Mouse (Mus musculus) cerebellum, adult 8-10 months (tissue): ENCODE data around the gene Ina.
"Not testable (repeated sequence)": the region's sequence is repeated elsewhere in the genome, so short reads cannot be mapped to it uniquely, and the experiment has no call there.

Experiments used
- DNase-seq: peaks from one replicate; pipeline ENCODE4 v3.0.0; 2022

Gene Ina

GRCm38 (mm10) chr19:47014447-47015381 is at the start of gene Ina, which contains the start of gene Nt5c2:
Gene Ina (plus strand): TSS chr19:47014698.
Gene Nt5c2 (minus strand): TSS chr19:47015153.
- DNase-seq, result peak; percentile 83

GRCm38 (mm10) chr19:46965496-46965895 is 49.0 kb upstream of the Ina start:
- no peak for DNase-seq

DNA sequence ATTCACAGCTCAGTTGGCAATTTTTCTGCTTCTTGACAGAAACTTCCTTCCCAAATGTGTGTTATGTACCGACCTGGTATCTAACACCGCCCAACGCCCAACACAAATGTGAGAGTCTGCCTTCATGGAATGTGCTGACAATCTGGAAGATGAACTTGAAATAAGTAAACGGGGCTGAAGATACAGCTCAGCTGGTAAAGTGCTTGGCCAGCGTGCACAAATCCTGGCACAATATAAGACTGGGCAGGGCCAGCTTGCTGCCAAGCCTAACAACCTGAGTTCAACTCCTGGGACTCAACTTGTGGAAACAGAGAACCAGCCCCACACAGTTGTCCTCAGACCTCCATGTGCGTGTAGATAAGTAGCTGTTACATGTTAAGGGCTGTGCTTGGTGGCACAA is 48.2 kb upstream of the Ina start:
- DNase-seq, result no peak

DNA sequence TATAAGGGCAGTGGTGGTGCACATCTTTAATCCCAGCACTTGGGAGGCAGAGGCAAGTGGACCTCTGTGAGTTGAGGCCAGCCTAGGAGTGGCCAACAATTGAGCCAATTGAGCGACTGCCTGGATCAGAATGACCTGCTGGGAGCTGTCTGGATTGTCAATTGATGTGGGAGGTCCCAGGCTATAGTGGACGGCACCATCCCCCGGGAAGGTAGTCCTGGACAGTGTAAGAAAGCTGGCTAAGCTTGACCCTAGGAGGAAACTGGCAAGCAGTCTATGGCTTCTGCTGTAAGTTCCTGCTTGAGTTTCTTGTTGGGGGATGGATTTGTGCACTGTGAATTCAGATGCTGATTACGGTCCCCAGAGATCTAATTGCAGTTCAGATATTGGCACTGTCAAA is 46.6 kb upstream of the Ina start:
- DNase-seq, result no peak

GRCm38 (mm10) chr19:46968833-46969232 is 45.7 kb upstream of the Ina start:
- DNase-seq, result no peak

DNA sequence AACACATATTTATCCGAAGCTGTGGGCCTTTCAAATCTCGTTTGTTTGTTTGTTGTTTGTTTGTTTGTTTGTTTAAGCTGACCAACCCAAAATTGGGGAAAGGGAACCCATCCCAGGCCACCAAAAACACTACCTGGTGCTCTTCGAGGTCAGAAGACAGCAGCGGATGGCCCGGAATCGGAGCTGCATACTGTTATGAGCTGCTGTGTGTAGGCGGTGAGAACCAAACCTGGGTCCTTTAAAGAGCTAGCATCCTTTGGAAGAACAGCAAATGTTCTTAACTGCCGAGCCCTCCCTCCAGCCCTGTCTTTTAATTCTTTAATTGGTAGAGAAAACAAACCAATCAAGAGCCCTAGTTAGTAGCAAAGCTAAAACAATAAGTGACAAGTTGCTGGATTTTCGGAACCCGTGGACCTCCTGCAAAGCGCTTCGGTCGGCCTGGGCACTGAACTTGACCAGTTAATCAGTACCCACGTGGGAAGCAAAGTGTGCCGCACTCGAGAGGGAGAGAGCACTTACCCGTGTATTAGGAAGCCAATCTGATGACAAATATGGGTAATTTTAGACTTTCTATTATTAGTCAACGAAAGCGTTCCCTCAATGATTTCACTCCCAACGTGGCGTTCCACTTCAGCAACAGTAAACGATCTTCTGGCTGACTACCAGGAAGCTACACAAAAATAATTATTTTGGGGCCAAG is 45.1 kb upstream of the Ina start:
- DNase-seq, result no peak

GRCm38 (mm10) chr19:46970121-46970729 is 44.3 kb upstream of the Ina start:
- DNase-seq, result no peak

- DNase-seq, result no peak
Observed at GRCm38 (mm10) chr19:46971051-46971689, 43.3 kb upstream of the Ina start.

GRCm38 (mm10) chr19:46971712-46972111 is 42.8 kb upstream of the Ina start:
- no peak for DNase-seq

- DNase-seq, result no peak
Observed at GRCm38 (mm10) chr19:46972159-46972558, 42.3 kb upstream of the Ina start.

- DNase-seq, result no peak
Observed at GRCm38 (mm10) chr19:46975565-46975964, 38.9 kb upstream of the Ina start.

GRCm38 (mm10) chr19:46975997-46976396 is 38.5 kb upstream of the Ina start:
- DNase-seq, result no peak

GRCm38 (mm10) chr19:46976743-46977142 is 37.8 kb upstream of the Ina start:
- DNase-seq, result no peak

DNA sequence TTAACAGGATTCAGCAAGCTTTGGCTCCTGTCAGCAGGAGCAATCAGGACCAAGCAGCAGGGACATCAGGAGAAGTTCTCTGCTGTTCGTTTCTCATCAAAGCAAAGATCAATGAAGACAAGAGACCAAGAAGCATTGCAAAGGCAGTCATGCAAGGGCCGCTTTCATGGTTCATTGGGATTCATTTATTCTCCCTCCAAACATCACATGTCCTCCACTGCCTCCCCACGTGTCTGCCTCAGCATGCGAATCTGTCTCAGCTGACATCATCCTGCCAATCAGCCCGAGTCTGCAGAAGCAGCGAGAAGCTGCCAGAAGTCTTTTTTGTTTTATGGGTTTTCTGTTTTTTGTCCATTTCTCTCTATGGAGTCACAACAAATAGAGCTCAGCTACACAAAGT is 37.0 kb upstream of the Ina start:
- DNase-seq, result no peak

- not testable (repeated sequence) for DNase-seq
Observed at GRCm38 (mm10) chr19:46978069-46978468, 36.4 kb upstream of the Ina start.

DNA sequence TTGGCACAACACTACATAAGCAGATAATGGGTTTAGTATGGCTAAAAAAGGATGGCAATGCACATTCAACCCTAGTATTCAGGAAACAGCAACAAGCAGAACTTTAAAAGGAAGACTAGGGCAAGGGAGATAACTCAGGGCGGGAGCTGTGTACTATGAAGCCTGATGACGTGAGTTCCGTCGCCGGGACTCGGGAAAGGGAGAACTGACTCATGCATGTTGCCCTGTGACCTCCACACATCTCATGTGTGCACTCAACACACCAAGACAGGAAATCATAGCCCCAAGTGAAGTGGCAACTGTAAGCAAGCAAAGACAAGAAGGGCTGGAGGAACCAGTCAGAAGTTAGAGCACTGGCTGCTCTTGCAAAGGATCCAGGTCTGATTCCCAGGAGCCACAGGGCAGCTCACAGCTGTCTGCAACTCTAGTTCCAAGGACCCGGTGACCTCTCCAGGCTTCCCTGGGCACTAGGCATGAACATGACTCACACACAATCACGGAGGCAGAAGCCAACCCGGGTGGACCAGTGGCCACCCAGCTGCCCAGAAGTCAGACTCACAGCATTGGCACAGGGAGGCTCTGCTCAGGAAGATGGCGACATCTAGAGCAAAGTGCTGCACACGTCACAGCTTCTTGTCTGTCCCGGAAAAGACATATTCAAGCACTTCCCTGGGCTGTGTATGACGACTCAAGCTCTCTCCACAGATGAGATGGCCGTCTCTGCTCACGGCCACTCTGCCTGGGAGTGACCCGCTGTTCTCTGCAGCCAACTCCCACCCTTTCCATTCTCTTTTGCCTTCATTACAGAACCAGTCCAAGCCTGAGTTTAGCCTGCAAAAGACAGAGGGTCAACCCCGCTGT is 35.3 kb upstream of the Ina start:
- DNase-seq, result no peak

DNA sequence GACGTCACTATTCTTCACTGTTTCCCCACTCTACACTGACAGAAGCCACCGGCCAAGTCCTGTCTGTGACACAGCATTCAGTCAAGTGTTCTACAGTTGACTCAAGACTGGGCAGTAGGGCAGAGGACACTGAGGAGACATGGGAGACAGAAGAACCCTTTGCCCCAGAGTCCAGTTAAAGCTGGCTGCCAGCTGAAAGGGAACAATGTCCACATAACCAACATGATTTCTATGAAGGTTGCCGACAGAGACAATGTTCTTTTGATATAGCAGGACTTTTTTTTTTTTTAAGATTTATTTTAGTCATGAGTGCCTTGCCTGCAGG is 34.8 kb upstream of the Ina start:
- no peak for DNase-seq

DNA sequence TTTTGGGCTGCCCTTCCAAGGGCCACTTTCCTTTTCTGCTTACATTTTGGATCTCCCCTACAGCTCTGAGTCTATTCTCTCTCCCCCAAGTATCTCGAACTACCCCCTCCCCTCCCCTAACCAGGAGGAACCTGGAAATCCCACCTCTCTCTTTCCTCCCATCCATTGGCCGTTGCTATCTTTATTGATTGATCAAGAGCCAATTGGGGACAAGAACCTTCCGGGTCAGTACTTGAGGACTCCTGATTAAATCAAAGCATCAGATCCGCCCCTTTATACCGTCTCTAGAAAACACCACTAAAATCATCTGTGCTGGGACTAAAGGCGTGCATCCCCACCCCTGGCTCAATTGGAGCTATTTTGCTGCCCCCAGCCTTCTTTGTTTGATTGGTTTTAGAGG is 33.0 kb upstream of the Ina start:
- no peak for DNase-seq

DNA sequence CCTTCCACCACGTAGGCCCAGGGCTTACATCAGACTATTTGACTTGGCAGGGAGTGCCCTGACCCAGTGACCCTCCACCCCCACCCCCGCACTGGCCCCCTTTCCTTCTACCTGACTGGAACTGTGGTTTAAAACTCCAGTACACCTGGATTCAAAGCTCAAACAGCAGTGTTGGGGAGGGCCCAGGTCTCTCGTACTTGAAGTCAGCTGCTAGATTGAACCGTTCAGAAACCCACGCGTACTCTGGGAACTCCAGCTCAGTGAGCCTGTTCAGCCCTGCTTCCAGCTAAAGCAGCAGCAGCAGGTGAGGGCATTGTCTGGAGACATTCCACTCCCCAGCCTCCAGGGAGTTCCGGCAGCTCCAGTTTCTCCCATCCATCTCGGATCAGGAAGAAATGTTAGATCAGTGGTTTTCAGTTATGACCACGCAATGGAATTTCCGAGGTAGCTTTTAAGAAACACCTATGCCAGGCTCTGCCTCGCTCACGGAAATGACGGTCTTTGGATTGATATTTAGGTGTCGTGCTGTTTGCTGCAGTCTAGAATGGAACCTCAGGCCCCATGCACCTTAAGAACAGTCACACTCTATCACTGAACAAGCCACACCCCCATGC is 31.0 kb upstream of the Ina start:
- DNase-seq, result no peak

DNA sequence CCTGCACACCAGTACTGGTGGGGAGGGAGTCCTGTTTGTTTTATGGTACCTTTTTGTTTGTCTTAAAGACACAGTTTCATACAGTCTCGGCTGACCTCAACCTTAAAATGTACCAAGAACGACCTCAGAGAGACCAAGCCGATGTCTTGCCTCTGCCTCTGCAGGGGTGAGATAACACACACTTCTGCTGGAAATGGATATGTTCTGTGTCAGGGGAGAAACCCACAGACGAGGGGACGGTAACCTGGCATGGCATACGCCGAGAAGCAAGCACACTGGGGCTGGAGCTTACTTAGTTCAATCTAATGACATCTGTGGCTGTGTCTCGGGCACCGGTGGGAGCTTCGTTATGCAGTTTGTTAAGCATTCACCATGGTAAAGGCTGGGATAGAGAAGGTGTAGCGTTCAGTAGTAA is 30.5 kb upstream of the Ina start:
- DNase-seq, result no peak

GRCm38 (mm10) chr19:46984726-46985622 is 29.5 kb upstream of the Ina start:
- DNase-seq, result no peak
